Mouse (Mus musculus): Measurements from ENCODE around the gene Snx17. TPM values are rescaled to one million over a fixed set of nuclear protein-coding genes. Genes with fewer than 3 reads are reported as not detected.

Snx17 gene
- total RNA-seq, 1 experiment from 2014 or later: 80.9 TPM

DNA sequence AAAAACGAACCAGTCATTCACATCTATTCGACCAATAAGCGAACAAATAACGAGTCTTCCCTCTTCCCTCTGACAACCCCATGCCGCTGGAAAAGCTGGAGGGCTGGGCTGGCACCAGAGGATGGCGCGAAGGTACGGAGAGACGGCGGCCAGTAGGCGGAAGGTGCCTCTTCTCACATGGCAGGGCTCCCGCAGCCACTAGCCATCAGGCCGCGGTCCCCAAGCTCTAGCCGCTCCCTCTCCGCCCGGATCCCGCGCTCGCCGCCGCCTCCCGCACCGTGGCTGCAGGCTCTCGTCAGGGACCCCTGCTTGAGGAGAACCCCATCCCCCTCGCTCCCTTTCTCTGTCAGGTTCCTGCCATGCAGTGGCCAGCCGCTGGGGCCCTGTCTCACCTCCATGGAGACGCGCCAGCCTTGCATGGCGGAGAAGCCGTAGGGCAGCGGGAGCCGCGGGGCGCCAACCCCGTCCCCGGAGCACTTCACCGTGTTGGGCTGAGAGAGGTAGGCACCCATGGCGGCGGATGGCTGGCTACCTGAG is 27.0 kb downstream of the Snx17 start:
- ATAC-seq (replicated peaks; ENCODE audit: insufficient number of reproducible peaks, low FRiP score, low TSS enrichment, poor library complexity, severe bottlenecking): peak; percentile 42

DNA sequence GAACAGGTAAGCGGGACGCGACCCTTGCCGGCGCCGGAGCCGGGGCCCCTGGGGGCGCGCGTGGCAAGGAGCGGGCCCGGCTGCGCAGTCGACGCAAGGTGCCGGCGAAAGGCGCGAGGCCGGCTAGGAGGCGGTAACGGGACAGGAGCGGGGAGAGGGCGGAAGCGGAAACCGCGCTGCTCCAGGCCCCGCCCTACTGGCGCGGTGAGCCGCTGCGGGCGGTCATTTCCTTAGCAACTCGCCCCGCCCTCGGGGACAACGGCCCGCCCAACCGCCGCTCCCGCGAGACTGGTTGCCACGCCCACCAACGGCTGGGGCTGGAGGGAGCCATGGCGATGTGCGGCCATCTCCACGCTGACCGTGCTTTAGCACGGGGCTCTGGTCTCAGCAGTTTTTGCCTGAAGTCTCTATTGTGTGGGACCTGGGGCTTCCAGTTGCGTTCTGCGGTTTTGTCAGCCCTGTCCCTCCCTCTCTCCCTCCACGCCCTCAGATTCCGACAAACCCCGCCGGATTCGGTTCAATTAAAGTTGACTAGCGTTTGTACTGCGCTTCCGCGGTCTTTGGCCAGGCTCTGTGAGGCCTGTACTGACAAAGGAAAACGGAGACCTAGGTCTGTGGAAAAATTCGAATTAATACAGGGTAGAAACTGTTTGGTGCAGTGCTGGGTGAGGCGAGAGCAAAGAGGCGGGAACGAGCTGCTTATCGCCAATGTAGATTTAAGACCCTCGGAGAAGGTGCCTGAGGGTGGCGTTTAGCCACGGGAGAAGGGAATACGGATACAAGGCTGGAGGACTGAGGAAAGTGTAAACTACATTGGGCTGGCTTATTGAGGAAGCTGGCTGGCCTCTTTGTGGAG is 27.6 kb downstream of the Snx17 start, which contains the start of gene Ppm1g:
Gene Ppm1g, minus strand, starts transcription at position 240 of the 856 bp plus-strand sequence.
- peak; percentile 91 for ATAC-seq (replicated peaks; ENCODE audit: insufficient number of reproducible peaks, low FRiP score, low TSS enrichment, poor library complexity, severe bottlenecking)

DNA sequence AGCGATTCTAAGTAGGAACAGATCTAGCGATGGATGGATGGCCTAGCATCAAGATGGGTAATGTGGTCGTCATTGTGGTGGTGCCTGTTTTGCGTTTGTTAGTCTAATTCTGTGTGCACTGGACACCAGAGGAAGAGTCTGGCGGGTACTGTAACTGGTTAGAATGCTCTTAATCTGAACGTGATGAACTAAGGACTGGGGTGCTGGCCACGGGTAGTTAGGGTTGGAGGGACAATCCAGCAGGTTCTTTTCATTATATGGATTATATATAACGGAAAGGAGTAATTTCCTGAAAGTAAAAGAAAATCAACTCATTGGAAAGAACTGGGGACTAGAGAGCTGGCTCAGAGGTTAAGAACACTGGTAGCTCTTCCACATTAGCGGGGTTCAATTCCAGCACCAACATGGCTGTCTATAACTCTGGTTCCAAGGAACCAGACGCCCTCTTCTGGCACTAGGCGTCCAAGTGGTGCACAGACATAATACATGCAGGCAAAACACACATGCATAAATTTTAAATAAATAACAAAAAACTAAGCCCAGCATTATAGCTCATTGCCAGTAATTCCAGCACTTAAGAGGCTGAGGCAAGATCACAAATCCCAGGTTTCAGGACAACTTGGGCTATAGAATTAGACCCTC is 28.4 kb downstream of the Snx17 start:
- no peak for ATAC-seq (replicated peaks; ENCODE audit: insufficient number of reproducible peaks, low FRiP score, low TSS enrichment, poor library complexity, severe bottlenecking)

DNA sequence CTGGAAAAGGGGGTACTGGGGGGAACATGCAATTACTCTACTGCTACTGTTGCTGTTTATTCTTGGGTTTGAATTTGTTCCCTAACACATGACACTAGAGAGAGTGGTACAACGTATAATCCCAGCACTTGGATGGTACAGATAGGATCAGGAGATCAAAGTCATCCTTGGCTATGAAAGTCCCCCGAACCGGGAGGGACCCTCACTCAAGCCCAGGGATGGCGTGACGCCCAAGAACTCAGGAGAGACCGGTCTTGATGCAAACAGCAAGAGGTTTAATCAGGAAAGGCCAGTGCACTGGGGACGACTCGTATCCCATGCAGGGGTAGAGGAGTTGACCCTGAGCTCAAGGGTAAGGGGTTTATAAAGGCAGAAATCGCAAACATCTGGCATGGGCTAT is 29.7 kb downstream of the Snx17 start:
- no peak for ATAC-seq (replicated peaks; ENCODE audit: insufficient number of reproducible peaks, low FRiP score, low TSS enrichment, poor library complexity, severe bottlenecking)

DNA sequence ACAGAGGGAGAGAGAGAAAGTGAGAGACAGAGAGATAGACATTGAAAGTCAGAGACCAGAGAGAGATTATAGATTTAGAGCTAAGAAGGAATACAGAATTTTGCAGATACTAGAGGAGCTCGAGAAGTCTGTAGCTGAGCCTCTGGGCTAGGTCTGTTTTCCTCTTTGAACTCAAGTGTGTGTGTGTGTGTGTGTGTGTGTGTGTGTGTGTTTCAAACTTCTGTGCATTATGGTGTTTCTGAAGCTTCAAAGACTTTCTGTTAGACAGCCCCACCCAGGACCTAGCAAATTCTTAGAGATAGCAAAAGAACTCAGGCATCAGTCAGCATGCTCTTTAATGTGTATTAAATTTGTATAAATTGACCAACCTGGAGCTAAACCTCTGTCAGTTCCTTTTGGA is 33.6 kb downstream of the Snx17 start:
- ATAC-seq (replicated peaks; ENCODE audit: insufficient number of reproducible peaks, low FRiP score, low TSS enrichment, poor library complexity, severe bottlenecking): no peak

DNA sequence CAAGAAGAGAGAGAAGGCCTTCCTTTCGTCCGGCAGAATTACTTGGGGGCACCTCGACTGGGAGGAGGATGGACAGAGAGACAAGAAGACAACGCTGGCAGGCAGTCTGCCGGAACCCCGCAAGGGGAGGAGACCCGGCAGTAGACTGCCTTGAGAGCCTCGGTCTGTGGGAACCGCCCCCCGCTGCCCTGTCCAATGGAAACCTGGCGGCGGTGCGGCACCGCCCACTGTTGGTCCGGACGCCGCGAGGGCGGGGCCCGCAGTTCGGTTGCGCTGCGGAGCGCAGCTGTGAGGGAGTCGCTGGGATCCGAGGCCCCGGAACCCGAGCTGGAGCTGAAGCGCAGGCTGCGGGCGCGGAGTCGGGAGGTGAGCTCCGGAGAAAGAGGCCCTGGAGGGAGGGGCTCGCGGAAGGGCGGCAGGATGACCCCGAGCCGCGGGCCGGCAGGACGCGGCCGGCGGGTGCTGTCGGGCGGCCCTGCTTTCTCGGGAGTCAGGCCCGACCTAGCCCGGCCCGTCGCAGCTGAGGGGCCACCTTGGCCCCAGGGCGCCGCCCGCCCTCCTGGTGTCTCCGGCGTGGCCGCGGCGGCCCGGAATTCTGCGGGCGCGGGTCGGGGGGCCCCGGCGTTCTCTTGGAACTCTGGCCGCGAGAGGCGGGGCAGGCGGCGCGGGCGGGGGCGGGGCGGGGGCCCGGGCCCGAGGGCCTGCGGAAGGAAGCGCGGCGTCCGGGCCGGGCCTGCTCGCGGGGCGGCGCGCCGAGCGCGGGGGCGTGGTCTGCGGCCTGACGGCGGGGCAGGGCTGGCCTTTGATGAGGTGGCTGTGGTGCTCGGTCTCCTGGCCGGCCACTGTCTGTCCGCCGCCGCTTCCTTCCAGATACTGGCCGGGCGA is 47.9 kb downstream of the Snx17 start, which contains the start of the genes Nrbp1 and Gm9970:
Gene Nrbp1, plus strand, starts transcription at position 228 of the 885 bp plus-strand sequence.
Gene Gm9970, minus strand, starts transcription at position 596 of the 885 bp plus-strand sequence.
- peak; percentile 97 for ATAC-seq (replicated peaks; ENCODE audit: insufficient number of reproducible peaks, low FRiP score, low TSS enrichment, poor library complexity, severe bottlenecking)

DNA sequence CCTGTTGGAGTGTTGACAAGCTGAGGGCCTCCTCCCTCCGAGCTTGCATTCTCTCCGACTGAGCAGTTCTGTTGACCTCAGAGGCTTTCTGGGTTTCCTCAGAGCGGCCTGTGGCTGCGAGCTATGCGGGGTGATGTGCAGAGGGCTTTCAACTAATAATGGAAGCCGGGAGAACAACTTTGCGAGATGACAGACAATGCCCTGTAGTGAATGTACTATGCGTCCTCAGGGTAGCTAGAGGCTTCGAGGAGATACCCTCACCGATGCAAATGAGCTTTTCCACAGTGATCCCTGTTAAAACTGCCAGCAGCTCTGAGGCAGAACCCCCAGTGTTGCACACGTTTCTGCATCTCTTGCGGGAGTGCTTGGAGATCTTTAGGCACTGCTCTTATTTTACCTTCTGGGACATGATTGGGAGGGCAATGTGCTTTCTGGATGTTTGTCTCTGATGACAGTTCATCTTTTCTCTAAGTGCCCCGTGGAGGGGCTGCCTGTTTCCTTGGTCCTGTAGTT is 48.6 kb downstream of the Snx17 start:
- no peak for ATAC-seq (replicated peaks; ENCODE audit: insufficient number of reproducible peaks, low FRiP score, low TSS enrichment, poor library complexity, severe bottlenecking)

DNA sequence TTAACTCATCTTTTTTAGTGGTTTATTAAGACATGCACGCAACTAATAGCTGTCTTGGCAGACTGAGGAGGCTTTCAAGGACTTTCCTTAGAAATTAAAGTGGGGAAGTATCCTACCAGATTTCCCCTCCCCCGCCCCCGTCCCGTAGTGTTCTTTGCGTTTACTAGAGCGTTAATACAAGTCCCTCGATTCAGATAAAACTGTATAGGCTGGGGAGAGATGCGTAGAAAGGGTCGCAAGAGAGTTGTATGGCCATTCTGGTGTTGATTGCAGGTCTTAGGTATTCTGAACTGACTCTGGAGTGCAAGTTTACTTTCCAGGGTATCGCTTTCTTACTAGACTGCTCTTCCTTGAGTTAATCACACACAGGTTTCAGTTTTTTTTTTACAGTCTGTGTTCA is 49.2 kb downstream of the Snx17 start:
- no peak for ATAC-seq (replicated peaks; ENCODE audit: insufficient number of reproducible peaks, low FRiP score, low TSS enrichment, poor library complexity, severe bottlenecking)

Other genes starting within 250 kb of the Snx17 start
- gene Cgref1, start 247.6 kb upstream of the Snx17 start, total RNA-seq (2017): not detected in 3 replicates
- 117 to 146 TPM (median 144 TPM) in 3 replicates for gene Preb, start 232.9 kb upstream of the Snx17 start, total RNA-seq (2017)
- 0.10 TPM in 1 of 3 replicates, not detected in the others for gene Tcf23, start 224.6 kb upstream of the Snx17 start, total RNA-seq (2017)
- gene Atraid, start 144.9 kb upstream of the Snx17 start, total RNA-seq (2017): 44.7 to 61.4 TPM (median 49.9 TPM) in 3 replicates
- 0.38 to 3.7 TPM (median 3.0 TPM) in 3 replicates for gene Slc5a6, start 144.3 kb upstream of the Snx17 start, total RNA-seq (2017)
- gene Cad, start 138.4 kb upstream of the Snx17 start, total RNA-seq (2017): 4.8 to 18.4 TPM (median 9.6 TPM) in 3 replicates
- gene Dnajc5g, start 86.9 kb upstream of the Snx17 start, total RNA-seq (2017): not detected in 3 replicates
- gene Slc30a3, start 85.0 kb upstream of the Snx17 start, total RNA-seq (2017): not detected in 3 replicates
- gene Trim54, start 76.5 kb upstream of the Snx17 start, total RNA-seq (2017): not detected in 3 replicates
- not detected in 3 replicates for gene Ucn, start 54.4 kb upstream of the Snx17 start, total RNA-seq (2017)
- 22.5 to 37.8 TPM (median 35.8 TPM) in 3 replicates for gene Mpv17, start 39.0 kb upstream of the Snx17 start, total RNA-seq (2017)
- gene Gm29609, start 13.3 kb upstream of the Snx17 start, total RNA-seq (2017): 1.4 to 2.5 TPM (median 2.2 TPM) in 3 replicates
- gene Gtf3c2, start 13.1 kb upstream of the Snx17 start, total RNA-seq (2017): 42.4 to 80.2 TPM (median 50.2 TPM) in 3 replicates
- 12.1 to 24.5 TPM (median 22.7 TPM) in 3 replicates for gene Eif2b4, start 203 bp downstream of the Snx17 start, total RNA-seq (2017)
- gene Zfp513, start 9.1 kb downstream of the Snx17 start, total RNA-seq (2017): 13.8 to 18.5 TPM (median 16.0 TPM) in 3 replicates
- gene Ppm1g, start 27.5 kb downstream of the Snx17 start, total RNA-seq (2017): 124 to 184 TPM (median 154 TPM) in 3 replicates
- gene Nrbp1, start 47.6 kb downstream of the Snx17 start, total RNA-seq (2017): 322 to 390 TPM (median 323 TPM) in 3 replicates
- not detected in 3 replicates for gene Gm9970, start 48.0 kb downstream of the Snx17 start, total RNA-seq (2017)
- 2.5 to 14.9 TPM (median 12.9 TPM) in 3 replicates for gene Krtcap3, start 58.5 kb downstream of the Snx17 start, total RNA-seq (2017)
- gene Ift172, start 97.9 kb downstream of the Snx17 start, total RNA-seq (2017): 18.6 to 39.4 TPM (median 21.2 TPM) in 3 replicates
- 2.0 to 10.6 TPM (median 2.2 TPM) in 3 replicates for gene Fndc4, start 102.9 kb downstream of the Snx17 start, total RNA-seq (2017)
- not detected in 3 replicates for gene Gckr, start 104.2 kb downstream of the Snx17 start, total RNA-seq (2017)

Data from monocyte, adult 5-6 weeks (primary cell).